Mouse (Mus musculus): ENCODE data around the gene Chrng.

DNA sequence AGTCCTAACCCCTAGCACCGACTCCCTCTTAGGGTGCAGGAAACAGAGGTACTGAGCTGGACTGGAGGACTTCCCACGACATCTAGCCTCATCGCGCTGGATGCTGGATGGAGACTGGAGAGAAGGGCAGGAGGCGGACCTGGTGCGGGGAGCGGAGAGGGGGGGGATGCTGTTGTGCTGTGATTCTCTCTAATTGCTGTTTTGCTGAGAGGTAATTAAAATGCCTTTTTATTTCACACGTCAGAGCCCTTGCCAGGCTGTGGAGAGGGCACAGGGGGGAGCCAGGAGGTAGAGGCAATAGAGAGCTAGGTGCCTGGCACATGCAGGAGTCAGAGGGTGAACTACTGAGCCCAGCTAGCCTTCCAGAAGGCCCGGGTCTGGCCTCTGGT, 39.7 kb upstream of the Chrng start:
- TF ChIP-seq GATA1 (IDR thresholded peaks at IDR 0.05; ENCODE audit: low read length) (no peak), TAL1 (IDR thresholded peaks at IDR 0.05; ENCODE audit: low read length) (no peak)
